Mouse (Mus musculus) lung, postnatal 14 days (tissue): ENCODE data around the gene Lrrc10b.
A peak's percentile ranks its signal among the peaks of the same experiment; 100 is the strongest.

ENCODE experiments used
- DNase-seq: peaks from one replicate; pipeline ENCODE4 v3.0.0; 2021

Gene Lrrc10b

DNA sequence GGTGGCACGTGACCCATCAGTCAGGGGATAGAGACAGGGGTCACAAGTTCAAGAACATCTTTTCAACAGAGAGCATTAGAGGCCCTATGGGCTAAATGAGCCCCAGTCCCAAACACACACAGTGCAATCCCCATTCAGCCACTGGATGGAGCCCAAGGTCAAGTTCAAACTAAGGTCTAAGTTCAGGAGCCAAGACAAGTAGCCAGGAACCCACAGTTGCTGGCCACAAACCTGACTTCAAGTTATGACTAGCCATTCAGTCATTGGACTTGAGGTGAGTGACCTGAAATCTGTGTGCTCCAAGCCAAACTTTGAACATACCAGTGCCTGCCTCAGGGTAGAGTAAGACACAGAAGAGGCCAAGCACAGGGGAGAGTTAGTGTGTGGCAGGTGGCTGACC lies 19.8 kb downstream of the Lrrc10b start:
- DNase-seq, result no peak

DNA sequence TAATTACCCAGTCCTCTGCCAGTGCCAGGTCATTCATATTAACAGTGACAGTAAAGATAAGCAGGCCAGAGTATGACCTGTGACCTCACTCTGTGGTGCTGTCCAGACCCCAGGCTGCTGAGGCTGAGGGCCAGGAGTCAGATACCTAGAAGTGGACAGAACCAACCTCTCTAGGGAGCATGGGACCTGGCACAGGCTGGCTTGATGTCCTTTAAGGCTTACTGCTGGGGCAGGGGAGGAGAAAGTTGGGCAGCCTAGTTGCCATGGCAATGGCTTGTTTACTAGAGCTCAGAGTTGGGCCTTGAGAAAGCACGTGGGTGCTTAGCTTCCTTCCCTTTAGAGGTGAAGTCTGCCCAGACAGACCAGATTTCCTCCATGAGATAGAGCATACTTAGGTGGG lies 20.5 kb downstream of the Lrrc10b start:
- DNase-seq, result no peak

DNA sequence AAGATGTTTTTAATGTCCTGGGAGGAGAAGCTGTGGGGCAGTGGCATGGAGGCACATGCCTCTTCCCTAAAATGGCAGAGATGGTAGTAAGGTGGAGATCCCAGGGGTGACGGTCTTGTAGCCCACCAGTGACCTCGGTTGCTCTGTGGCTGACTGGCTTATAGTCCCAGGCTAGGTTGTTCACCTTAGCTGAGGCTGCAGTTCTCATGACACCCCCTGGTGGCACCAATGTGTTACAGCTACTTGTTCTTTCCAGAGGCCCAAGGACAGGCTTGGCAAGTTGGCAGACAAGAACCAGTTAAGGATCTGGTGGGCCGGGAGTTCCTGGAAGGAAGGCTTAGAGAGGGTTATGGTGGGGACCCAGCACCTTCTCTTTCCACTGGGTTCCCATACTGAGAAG lies 21.4 kb downstream of the Lrrc10b start:
- peak; percentile 77 for DNase-seq

DNA sequence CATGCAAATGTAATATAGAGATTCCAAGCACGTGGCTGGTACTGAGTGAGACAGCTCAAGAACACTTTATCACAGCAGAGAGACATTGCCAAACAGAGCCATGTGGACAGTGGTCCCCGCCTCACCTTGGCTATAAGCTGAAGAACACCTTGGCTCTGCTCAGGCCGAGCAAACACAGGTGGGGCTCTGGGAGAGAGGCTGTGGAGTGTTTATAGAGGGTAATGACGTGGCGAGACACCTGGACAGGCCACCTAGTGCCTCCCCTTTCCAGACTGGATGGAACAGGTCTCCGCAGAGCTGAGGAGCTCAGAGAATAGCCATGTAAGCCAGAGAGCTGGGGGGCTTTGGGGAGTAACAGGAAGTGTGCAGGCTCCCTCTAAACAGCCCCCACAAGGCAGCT lies 22.3 kb downstream of the Lrrc10b start:
- DNase-seq, result peak; percentile 40

DNA sequence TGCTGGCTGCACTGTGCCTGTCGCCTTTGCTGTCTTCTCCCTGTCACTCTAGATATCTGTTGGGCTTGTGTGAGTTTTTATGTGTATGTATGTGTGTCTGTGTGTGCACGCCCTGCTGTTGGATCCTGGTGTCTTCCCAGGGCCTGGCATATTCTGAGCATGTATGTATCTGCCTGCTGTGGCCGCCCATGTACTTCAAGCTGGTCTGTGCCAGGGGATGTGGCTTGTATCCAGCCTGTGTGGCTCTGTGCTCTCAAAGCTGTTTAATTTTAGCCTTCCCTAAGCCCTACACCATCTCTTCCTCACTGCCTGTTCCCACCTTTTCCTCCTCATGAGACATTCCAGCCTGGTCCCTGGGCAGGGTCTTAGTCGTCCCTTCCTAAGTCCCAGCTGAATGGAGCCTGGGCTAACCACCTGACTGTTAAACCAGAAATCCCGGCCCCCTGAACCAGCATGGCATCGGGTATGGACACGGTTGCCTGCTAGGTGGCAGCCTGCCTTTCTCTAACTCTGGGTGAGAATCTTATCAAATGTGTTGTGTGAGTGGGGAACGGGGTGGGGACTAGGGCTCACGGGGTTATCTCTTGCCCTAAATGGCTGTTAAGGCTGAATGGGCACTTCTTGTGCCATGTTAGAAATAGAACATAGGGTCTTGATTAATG lies 23.3 kb downstream of the Lrrc10b start:
- DNase-seq, result no peak

DNA sequence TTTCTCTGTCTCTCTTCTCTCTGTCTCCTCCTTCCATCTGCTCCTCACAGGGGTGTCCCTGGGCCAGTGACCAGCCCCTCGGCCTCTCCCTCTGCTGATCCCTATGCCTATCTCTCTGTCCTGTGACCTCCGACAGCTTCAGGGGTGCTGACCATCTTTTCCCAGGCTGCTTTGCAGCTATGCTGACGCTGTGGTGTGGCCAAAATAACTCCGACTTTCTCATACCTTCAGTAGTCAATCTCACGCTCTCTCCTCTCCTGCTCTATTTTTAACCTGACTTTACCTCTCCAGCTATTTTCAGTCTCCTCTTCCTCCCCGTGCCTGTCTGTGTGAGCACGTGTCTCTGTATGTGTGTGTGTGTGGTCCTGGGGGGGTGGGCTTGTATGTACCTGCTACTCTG lies 24.0 kb downstream of the Lrrc10b start:
- DNase-seq, result no peak

DNA sequence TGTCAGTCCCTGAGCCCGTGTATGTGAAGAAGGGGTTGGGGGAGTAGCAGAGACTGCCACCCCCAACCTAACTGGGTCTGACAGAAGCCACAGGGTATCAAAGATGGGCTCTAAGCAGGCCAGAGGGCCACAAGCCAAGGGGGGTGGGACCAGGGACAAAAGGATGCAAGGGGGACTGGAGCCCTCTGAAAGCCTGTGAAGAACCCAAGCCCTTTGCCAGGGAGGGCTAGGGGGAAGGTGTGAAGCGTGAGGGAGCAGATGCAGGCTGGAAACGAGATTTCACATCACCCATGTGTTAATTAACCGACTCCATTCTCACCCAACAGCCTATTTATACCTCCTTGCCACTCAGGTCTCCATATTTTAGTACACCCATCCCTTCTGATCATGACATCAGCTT lies 25.4 kb downstream of the Lrrc10b start:
- DNase-seq, result no peak

DNA sequence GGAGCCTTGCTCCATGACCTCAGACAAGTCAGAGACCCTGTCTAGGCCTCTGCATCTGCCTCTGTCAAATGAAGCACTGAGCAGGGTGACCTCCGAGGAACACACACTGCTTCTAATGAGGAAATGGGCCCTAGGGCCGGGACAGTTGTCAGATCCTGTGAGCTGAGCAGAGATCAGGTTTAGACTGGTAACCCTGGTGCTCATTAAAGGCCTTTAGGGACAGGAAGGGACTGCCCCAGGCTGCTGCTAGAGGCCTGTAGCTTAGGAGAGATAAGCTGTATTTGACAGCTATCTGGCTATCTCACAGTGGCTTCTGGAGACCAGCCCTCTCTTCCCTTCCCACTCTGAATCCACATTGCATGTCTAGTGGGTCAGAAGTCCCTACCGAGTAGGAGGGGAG lies 25.9 kb downstream of the Lrrc10b start:
- no peak for DNase-seq

DNA sequence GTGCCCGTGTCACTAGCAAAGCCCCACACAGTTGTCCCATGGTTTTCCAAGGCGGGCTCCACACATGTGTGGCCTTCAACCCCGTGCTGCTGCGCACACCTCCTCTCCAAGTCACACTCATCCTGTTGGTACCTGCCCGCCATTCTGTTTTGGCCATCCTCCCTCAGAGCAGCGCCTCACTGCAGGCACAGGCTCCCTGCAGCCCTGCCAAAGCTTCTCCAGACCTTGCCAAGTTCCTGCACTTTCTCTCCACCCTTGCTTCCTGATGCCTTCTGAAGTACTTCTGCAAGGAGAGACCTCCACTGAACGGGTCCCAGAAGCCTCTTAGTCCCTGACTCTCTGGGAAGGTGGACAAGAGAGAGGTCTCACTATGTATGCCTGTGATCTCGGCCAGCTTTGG lies 27.9 kb downstream of the Lrrc10b start:
- no peak for DNase-seq

DNA sequence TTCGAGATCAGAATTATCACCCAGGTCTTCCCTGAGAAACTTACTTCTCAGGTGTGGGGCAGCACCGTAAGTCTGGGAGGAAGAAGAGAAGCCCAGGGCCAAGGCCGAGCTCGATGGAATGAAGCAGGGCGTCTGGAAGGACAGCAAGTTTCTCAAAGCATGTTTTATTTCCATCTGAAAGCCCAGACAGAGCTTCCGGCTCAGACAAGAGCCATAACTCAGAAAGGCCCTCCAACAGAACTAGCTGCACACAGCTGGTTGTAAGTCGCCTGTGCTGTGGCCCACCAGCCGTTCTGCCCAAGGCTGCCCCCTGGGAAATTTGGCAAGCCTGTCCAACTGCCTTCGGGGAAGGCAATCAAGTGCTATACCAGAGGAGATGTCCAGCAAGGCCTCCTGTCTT lies 29.8 kb downstream of the Lrrc10b start:
- DNase-seq, result no peak

DNA sequence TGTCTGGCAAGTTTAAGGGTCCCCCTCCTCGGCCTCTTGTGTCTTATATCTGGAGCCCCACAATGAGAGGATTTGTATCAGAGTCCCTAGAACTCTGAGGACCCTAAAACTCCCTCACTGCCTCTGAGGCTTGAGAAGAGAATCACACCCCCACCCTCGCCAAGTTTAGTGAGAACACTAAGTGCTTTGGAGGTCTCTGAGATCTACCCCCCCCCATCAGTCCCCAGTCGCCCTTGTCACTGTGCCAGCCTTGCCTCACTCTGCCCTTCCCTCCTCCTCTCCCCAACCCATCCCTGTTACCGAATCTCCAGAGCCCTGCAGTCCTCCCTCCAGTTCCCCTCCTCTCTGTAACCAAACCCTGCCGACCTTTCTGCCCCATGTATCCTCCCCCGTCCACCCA lies 30.5 kb downstream of the Lrrc10b start:
- DNase-seq, result no peak

DNA sequence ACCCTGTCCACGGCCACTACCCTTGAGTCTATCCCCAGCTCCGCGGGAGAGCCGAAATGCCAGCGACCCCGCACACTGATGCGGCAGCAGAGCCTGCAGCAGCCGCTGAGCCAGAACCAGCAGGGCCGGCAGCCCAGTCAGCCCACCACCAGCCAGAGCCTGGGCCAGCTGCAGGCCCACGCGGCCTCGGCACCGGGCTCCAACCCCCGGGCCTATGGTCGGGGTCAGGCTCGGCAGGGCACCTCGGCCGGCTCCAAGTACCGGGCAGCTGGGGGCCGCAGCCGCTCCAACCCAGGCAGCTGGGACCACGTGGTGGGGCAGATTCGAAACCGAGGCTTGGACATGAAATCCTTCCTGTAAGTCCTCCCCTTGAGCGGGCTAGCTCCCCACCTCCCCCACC lies 31.0 kb downstream of the Lrrc10b start:
- no peak for DNase-seq

DNA sequence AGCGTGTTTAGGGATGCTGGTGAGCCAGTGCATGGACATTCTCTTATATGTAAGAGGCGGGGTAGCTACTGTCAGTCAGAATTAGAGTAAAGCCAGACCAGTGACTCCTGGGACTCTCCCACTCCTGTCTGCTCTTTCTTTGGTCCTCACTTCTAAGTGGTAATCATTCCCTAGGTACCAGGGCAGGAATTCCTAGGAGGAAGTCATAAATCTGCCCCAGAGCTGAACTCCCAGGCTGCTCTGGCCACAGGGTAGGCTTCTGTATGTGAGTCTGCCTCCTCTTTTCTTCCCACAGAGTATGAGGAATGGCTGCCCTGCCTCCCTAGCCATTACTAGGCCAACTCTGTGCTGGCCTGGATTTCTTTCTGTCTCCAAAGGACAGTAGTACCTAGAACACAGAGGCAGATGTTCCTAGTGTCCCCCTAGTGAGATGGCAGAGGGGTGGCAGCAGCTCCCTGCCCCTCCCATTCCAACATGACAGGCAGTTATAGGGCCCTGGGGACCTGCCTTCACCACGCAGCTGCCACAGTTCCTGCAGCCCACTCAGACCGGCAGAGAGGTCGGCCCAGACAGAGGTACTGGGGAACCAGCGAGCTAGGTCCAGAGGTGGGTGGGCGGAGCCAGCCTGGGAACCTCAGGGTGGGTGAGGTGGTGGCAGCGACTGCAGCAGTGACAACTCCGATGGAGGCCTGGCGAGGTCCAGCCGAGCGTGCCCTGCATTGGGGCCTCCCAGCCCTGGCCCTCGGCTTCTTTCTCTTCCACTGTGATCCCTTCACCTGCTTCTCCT lies 31.6 kb downstream of the Lrrc10b start:
- no peak for DNase-seq

DNA sequence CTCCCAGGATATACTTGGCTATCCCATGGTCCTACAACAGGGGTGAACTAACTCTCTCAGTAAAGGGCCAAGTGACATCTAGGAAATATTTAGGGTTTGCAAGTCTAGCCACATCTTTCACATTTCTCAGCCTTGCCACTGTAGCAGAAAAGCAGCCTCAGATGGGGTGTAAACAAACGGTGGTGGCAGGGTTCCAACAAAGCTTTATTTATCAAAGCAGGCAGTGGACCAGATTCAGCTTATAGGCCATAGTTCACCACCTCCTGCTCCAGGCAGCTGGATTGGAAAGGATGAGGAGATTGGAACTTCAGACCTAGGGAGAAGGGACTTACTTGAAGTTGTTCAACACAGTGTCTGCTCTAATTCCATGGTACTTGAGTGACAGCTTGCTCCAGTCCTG lies 32.5 kb downstream of the Lrrc10b start:
- no peak for DNase-seq

DNA sequence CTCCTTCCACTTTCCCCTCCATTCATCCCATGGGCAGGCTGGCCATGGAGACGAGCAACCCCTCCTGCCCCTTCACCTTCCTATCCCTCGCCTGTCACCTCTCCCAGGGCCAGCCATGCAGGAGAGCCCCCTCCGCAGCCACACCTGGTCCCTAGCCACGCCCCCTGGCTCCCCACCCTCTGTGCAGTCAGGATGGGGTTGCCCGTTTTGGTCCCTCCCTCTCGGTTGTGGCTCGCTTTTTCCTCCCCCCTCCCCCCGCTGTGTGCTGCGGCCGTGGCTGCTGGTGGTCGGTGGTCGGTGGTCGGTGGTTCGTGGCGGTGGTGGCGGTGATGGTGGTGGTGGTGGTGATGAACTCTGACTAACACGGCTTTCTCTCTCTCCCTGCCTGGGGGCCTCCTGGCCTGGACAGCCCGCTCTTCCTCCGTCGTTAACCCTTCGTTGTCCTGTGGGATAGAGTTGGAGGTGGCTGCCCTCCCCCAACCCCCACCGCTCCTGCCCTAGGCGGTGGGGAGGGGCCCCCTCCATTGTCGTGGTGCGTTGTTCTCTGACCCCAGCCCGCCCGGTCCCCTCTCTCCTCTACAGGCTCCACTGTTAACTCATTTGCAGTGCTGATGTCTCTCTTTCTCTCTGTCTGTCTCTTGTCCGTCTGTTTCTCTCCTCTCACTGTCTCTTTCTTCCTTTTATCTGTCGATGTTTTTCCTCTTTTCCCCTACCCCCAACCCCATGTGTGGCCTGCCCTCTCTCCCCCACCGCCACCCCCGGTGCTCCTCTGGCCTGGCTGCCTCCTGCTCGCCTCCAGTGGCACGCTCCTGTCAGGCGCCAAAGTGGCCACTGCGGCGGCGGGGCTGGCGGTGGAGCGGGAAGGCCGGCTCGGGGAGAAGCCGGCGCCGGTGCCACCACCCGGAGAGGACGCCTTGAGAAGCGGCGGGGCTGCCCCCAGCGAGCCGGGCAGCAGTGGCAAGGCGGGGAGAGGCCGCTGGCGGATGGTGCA lies 35.0 kb downstream of the Lrrc10b start:
- no peak for DNase-seq

DNA sequence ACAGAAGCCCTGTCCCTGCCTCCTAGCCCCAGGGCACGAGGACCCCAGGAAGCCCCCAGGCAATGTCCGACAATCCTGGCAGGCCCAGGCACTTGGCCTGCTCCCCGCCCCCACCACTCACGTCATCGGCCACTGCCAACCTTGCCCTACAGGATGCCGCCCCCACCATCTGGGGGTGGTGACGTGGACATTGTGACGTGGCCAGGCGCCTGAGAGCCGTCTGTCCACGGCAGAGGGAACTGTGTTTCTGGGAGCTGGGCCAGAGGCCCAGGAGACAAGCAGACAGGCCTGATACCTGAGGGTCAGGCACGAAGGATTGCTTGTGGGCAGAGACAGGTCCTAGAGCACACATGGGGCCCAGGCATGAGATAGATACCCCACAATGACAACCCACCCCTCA lies 39.8 kb downstream of the Lrrc10b start:
- DNase-seq, result no peak

DNA sequence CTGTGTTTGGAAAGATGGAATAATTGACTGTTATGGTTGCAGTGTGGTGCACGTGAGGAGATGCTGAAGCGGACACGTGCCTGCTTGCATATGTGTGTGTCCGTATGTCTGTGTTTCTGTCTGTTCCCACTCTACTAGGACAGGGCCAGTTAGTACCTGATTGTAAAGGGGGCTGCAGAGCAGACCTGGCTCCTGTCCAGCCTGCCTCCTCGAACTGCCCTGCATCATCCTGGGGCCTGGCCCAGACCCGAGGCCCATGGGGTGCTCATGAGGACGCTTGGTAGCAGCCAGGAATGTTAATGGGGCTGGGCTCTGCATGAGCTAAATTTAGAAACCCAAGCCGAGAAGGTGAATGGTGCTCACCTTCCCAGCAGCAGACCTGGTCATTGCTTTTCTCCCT lies 40.4 kb downstream of the Lrrc10b start:
- DNase-seq, result no peak

DNA sequence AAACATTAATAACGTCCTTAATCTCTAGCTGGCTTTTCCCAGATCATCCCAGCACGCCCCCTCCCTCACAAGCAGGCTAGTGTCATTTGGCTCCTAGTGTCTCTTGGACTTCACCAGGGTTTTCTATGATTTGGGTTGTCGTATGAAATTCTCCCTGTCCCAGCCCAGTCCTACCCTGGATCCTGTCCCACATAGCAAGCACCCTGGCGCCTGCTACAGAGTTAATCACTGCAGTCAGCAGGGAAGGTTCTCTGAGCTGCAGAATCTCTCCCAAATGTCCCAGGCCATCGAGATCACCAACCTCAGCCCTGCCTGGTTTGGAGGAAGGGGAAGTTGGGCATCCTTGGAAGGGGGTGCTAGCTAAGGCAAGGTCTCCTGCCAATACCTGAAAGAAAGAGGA lies 41.8 kb downstream of the Lrrc10b start:
- no peak for DNase-seq

DNA sequence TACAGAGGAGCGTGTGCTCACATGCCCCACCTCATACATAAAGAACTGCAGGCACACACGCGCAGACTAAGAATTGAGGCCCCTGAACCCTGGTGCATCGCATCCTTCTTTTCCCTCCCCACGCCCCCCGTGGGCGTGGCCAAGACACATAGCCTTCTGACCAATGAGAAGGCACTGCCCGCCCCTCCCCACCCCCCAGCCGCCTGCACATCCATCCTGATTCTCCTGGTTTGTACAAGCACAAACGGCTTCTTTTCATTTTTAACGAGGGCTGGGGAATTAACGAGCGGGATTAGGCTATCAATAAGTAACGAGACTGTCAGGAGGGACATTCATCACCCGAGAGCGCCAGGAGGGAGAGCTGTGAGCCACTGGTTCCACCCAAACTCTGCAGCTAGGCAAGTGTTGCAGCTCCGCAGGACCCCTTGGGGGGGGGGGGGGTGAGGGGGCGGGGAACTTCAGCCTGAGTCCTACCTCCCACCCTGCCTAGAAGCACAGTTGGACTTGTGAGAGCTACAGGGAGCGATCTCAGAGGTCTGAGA lies 43.5 kb downstream of the Lrrc10b start:
- no peak for DNase-seq
